Mouse (Mus musculus): ENCODE results near the gene Npepps. TPM values are rescaled to one million over a fixed set of nuclear protein-coding genes. Genes with fewer than 3 reads are reported as not detected.
"Not testable (repeated sequence)": the region's sequence is repeated elsewhere in the genome, so short reads cannot be mapped to it uniquely, and the experiment has no call there.

Gene Npepps
- polyA plus RNA-seq, 1 experiment from 2014 or later: 76.0 TPM

- no peak overlapping the region for H3K27ac ChIP-seq
- no peak overlapping the region for H3K9ac ChIP-seq
- no peaks in the 10 kb centered on the region for H3K4me1 ChIP-seq
- no peak for ATAC-seq (ENCODE audit: borderline replicate concordance, extremely low read depth, low FRiP score, low TSS enrichment)
- no peaks in the 10 kb centered on the region for H3K36me3 ChIP-seq
- H3K4me3 ChIP-seq: no peak overlapping the region
- no peaks in the 10 kb centered on the region for H3K27me3 ChIP-seq
- no peaks in the 10 kb centered on the region for H3K9me3 ChIP-seq
- H3K4me2 ChIP-seq: no peak overlapping the region
Measured at GRCm38 (mm10) chr11:97287643-97288042, 7.2 kb upstream of the Npepps start.

DNA sequence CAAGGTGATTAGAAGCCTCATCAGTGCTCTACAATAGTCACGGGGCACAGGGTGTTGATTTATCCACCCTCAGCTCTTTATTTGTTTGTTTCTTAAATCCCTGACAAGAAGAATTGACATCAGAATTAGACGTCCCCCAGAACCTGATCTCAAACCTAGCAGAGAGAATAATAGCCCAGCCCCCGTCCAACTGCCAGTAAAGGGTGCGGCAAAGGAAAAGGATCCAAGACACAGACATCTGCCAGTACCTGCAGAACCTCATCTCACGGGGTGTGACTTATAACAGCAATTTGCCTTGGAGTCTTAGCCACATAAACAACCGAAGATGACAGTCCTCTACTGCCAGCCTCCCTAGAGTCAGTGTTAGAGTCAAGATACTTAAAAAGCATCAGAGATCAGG is 6.5 kb upstream of the Npepps start:
- H3K4me2 ChIP-seq: no peak overlapping the region
- H3K4me1 ChIP-seq: no peaks in the 10 kb centered on the region
- 37% methylated on average over 6 of the region's 6 CpGs for WGBS
- no peak overlapping the region for H3K27ac ChIP-seq
- H3K9ac ChIP-seq: no peak overlapping the region
- no peak overlapping the region for H3K4me3 ChIP-seq
- no peaks in the 10 kb centered on the region for H3K36me3 ChIP-seq
- H3K27me3 ChIP-seq: no peaks in the 10 kb centered on the region
- H3K9me3 ChIP-seq: no peaks in the 10 kb centered on the region
- no peak for ATAC-seq (ENCODE audit: borderline replicate concordance, extremely low read depth, low FRiP score, low TSS enrichment)

- 0 out of 2 replicates have a peak, but pooled peaks cover under 1% of the 10 kb centered on the region for H3K4me1 ChIP-seq
- H3K9ac ChIP-seq: no peak overlapping the region
- H3K4me2 ChIP-seq: no peak overlapping the region
- H3K4me3 ChIP-seq: no peak overlapping the region
- no peak overlapping the region for H3K27ac ChIP-seq
- no peak for ATAC-seq (ENCODE audit: borderline replicate concordance, extremely low read depth, low FRiP score, low TSS enrichment)
- H3K9me3 ChIP-seq: no peaks in the 10 kb centered on the region
- no peaks in the 10 kb centered on the region for H3K27me3 ChIP-seq
- 60% methylated on average over 9 of the region's 9 CpGs for WGBS
- H3K36me3 ChIP-seq: no peaks in the 10 kb centered on the region
Measured at GRCm38 (mm10) chr11:97285852-97286775, 5.7 kb upstream of the Npepps start.

- no peaks in the 10 kb centered on the region for H3K9me3 ChIP-seq
- H3K4me3 ChIP-seq: no peak overlapping the region
- no peak for ATAC-seq (ENCODE audit: borderline replicate concordance, extremely low read depth, low FRiP score, low TSS enrichment)
- no peak overlapping the region for H3K9ac ChIP-seq
- H3K4me2 ChIP-seq: no peak overlapping the region
- 69% methylated on average over 4 of the region's 4 CpGs for WGBS
- H3K27ac ChIP-seq: no peak overlapping the region
- 0 out of 2 replicates have a peak, but pooled peaks cover 6% of the 10 kb centered on the region for H3K4me1 ChIP-seq
- no peaks in the 10 kb centered on the region for H3K36me3 ChIP-seq
- H3K27me3 ChIP-seq: no peaks in the 10 kb centered on the region
Measured at GRCm38 (mm10) chr11:97284854-97285253, 4.4 kb upstream of the Npepps start.

GRCm38 (mm10) chr11:97282179-97282578 is 1.7 kb upstream of the Npepps start:
- no peaks in the 10 kb centered on the region for H3K9me3 ChIP-seq
- no peak overlapping the region for H3K27ac ChIP-seq
- no peaks in the 10 kb centered on the region for H3K36me3 ChIP-seq
- H3K4me3 ChIP-seq: no peak overlapping the region
- H3K9ac ChIP-seq: no peak overlapping the region
- no peak overlapping the region for H3K4me2 ChIP-seq
- H3K27me3 ChIP-seq: no peaks in the 10 kb centered on the region
- peaks cover 21% of the 10 kb centered on the region for H3K4me1 ChIP-seq
- ATAC-seq (ENCODE audit: borderline replicate concordance, extremely low read depth, low FRiP score, low TSS enrichment): no peak
- 71% methylated on average over 6 of the region's 6 CpGs for WGBS

- WGBS: under 1% methylated on average over 54 of the region's 64 CpGs
- ATAC-seq (ENCODE audit: borderline replicate concordance, extremely low read depth, low FRiP score, low TSS enrichment): peak; percentile 82
- H3K36me3 ChIP-seq: no peaks in the 10 kb centered on the region
Measured at GRCm38 (mm10) chr11:97279405-97280215, 828 bp downstream of the Npepps start.

GRCm38 (mm10) chr11:97279040-97279404 is 1.4 kb downstream of the Npepps start:
- H3K4me2 ChIP-seq: peak overlapping the region; percentile 79
- no peaks in the 10 kb centered on the region for H3K9me3 ChIP-seq
- H3K4me1 ChIP-seq: peaks cover 21% of the 10 kb centered on the region
- no peaks in the 10 kb centered on the region for H3K27me3 ChIP-seq
- H3K9ac ChIP-seq: peak overlapping the region; percentile 100
- no peak for ATAC-seq (ENCODE audit: borderline replicate concordance, extremely low read depth, low FRiP score, low TSS enrichment)
- no peaks in the 10 kb centered on the region for H3K36me3 ChIP-seq
- 14% methylated on average over 11 of the region's 11 CpGs for WGBS
- peak overlapping the region; percentile 100 for H3K4me3 ChIP-seq
- peak overlapping the region; percentile 98 for H3K27ac ChIP-seq

More at GRCm38 (mm10) chr11:97279405-97280215, 828 bp downstream of the Npepps start:
- Histone ChIP-seq H3K27ac (peak overlapping the region; percentile 98), H3K4me2 (peak overlapping the region; percentile 79), H3K27me3 (no peaks in the 10 kb centered on the region), H3K9me3 (no peaks in the 10 kb centered on the region), H3K9ac (peak overlapping the region; percentile 100), H3K4me3 (peak overlapping the region; percentile 100), H3K4me1 (peaks cover 21% of the 10 kb centered on the region)

DNA sequence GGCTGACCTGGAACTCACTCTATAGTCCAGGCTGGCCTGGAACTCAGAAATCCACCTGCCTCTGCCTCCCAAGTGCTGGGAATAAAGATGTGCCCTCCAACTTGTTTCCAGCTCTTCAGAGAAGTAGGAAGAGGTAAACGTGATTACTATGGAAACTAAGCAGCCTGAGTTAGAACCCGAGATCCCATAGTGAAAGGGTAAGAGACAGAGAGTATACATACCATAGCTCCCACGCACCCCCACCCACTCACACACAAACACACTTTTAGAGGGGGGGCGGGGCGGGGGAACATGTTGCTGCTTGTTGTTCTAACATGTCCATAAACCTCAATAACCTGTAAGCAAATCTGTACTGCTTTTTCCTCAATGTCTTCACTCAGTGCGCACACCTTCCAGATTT is 2.0 kb downstream of the Npepps start:
- H3K9ac ChIP-seq: no peak overlapping the region

DNA sequence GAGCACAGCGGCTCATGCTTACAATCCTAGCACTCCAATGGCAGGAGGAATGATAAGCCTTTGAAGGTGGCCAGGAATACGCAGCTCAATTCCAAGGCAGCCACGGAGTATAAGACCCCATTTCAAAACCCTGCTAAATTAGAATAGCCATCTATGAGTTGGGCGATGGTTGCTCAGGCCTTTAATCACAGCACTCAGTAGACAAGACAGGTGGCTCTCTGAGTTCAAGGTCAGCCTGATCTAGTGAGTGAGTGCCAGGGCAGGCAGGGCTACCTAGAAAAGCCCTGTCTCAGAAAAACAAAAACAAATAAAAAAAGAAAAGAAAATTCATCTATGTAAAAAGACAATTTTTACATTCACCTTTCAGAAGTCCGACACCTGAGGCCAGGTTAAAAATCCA is 3.3 kb downstream of the Npepps start:
- Histone ChIP-seq H3K27me3 (no peaks in the 10 kb centered on the region), H3K36me3 (no peaks in the 10 kb centered on the region), H3K4me2 (no peak overlapping the region), H3K27ac (no peak overlapping the region), H3K9me3 (no peaks in the 10 kb centered on the region), H3K4me3 (no peak overlapping the region), H3K9ac (no peak overlapping the region), H3K4me1 (peaks cover 21% of the 10 kb centered on the region)
- no peak for ATAC-seq (ENCODE audit: borderline replicate concordance, extremely low read depth, low FRiP score, low TSS enrichment)
- WGBS: 81% methylated on average over 5 of the region's 5 CpGs

More for the DNA sequence above, 2.0 kb downstream of the Npepps start:
- ATAC-seq (ENCODE audit: borderline replicate concordance, extremely low read depth, low FRiP score, low TSS enrichment): no peak
- Histone ChIP-seq H3K9me3 (no peaks in the 10 kb centered on the region), H3K4me2 (peak overlapping the region; percentile 79), H3K4me1 (peaks cover 21% of the 10 kb centered on the region), H3K27ac (no peak overlapping the region), H3K36me3 (no peaks in the 10 kb centered on the region), H3K27me3 (no peaks in the 10 kb centered on the region), H3K4me3 (peak overlapping the region; percentile 100)
- 72% methylated on average over 6 of the region's 6 CpGs for WGBS

DNA sequence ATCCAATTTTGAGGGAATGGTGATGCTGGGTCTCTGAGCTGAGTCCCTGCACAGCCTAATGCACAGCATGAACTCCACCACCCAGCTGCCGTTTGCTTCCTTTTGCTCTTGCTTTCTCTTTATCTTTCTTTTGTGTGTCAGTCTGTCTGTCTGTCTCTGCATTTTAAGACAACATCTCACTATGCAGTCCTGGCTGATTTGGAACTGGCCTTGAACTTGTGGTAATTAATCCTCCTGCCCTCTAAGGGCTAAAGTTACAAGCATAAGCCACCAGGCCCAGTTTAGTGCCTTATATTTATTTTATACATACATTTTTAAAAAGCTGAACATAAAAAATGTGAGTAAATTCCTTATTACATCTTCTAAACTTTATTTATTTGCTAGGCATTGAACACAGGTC is 4.4 kb downstream of the Npepps start:
- Histone ChIP-seq H3K9ac (no peak overlapping the region), H3K4me2 (no peak overlapping the region), H3K4me1 (peaks cover 20% of the 10 kb centered on the region), H3K27me3 (no peaks in the 10 kb centered on the region), H3K4me3 (no peak overlapping the region), H3K27ac (no peak overlapping the region), H3K9me3 (no peaks in the 10 kb centered on the region), H3K36me3 (no peaks in the 10 kb centered on the region)
- WGBS: 57% methylated on average over 1 of the region's 1 CpGs
- no peak for ATAC-seq (ENCODE audit: borderline replicate concordance, extremely low read depth, low FRiP score, low TSS enrichment)

GRCm38 (mm10) chr11:97275349-97275748 is 5.1 kb downstream of the Npepps start:
- H3K4me2 ChIP-seq: no peak overlapping the region
- WGBS: 89% methylated on average over 2 of the region's 2 CpGs
- no peaks in the 10 kb centered on the region for H3K9me3 ChIP-seq
- ATAC-seq (ENCODE audit: borderline replicate concordance, extremely low read depth, low FRiP score, low TSS enrichment): no peak
- H3K27me3 ChIP-seq: no peaks in the 10 kb centered on the region
- no peak overlapping the region for H3K4me3 ChIP-seq
- peaks cover 15% of the 10 kb centered on the region for H3K4me1 ChIP-seq
- H3K36me3 ChIP-seq: no peaks in the 10 kb centered on the region
- no peak overlapping the region for H3K9ac ChIP-seq
- no peak overlapping the region for H3K27ac ChIP-seq

DNA sequence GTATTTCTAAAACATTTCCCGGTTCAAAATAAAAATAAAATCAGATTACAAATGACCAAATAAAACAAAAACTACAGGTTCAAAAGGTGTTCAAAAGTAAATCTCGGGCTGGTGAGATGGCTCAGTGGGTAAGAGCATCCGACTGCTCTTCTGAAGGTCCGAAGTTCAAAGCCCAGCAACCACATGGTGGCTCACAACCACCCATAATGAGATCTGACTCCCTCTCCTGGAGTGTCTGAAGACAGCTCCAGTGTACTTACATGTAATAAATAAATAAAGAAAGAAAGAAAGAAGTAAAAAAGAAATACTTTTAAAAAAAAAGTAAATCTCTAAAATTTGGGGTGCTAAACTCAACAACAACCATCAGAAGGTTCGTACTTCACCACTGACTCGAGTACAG is 5.5 kb downstream of the Npepps start:
- H3K4me1 ChIP-seq: peaks cover 15% of the 10 kb centered on the region
- not testable (repeated sequence) for H3K9me3 ChIP-seq; H3K36me3 ChIP-seq; H3K27ac ChIP-seq; H3K9ac ChIP-seq; ATAC-seq (ENCODE audit: borderline replicate concordance, extremely low read depth, low FRiP score, low TSS enrichment); H3K4me3 ChIP-seq; H3K27me3 ChIP-seq; H3K4me2 ChIP-seq
- WGBS: 90% methylated on average over 6 of the region's 6 CpGs

Measured in lung, embryonic 15.5 days (tissue).